Mouse (Mus musculus) neural tube, embryonic 12.5 days (tissue): ENCODE results near the gene Pim3. TPM values are rescaled to one million over a fixed set of nuclear protein-coding genes. Genes with fewer than 3 reads are reported as not detected.

ENCODE experiments used
- ATAC-seq: fragments of 200-750 bp; cut with Nextera tagmentation; 2 replicates; pipeline ENCODE4 v1.8.0; 2017; ENCODE audit warnings: low read depth, mild to moderate bottlenecking, moderate TSS enrichment, moderate library complexity; ENCODE audit not compliant: low FRiP score
- H3K27ac ChIP-seq: fragments of 300-500 bp; sonication (generic); 2 replicates; pipeline ENCODE4 v1.5.1; 2016
- H3K27me3 ChIP-seq: fragments of 300-500 bp; sonication (generic); replicated peaks from 2 replicates; pipeline ENCODE4 v1.6.1; 2016; ENCODE audit warnings: mild to moderate bottlenecking
- H3K36me3 ChIP-seq: fragments of 300-500 bp; sonication (generic); 2 replicates; pipeline ENCODE4 v1.6.1; 2016; ENCODE audit warnings: mild to moderate bottlenecking
- H3K4me1 ChIP-seq: fragments of 300-500 bp; sonication (generic); 2 replicates; pipeline ENCODE4 v1.6.1; 2016
- H3K4me2 ChIP-seq: fragments of 300-500 bp; sonication (generic); replicated peaks from 2 replicates; pipeline ENCODE4 v1.6.1; 2016; ENCODE audit warnings: mild to moderate bottlenecking
- H3K4me3 ChIP-seq: fragments of 300-500 bp; sonication (generic); 2 replicates; pipeline ENCODE4 v1.5.1; 2016
- H3K9ac ChIP-seq: fragments of 300-500 bp; sonication (generic); 2 replicates; pipeline ENCODE4 v1.6.1; 2016; ENCODE audit warnings: mild to moderate bottlenecking
- H3K9me3 ChIP-seq: fragments of 300-500 bp; sonication (generic); 2 replicates; pipeline ENCODE4 v1.6.1; 2016; ENCODE audit warnings: mild to moderate bottlenecking
- WGBS: fragments of 180-500 bp; shearing (Covaris S2); methylation state at CpG from one replicate; pipeline ENCODE4 v1.1.7; 2016; 5-methylcytosine and 5-hydroxymethylcytosine counted together
- polyA plus RNA-seq: library from polyadenylated mRNA; unstranded; fragments of >200 nt; fragmentation: Nextera tagmentation; extraction: Ambion mirVana; gene quantifications from 2 replicates; pipeline ENCODE4 v1.2.1, GENCODE M21; 2016

The Pim3 gene
- polyA plus RNA-seq, 1 experiment from 2014 or later = 52.9 TPM

GRCm38 (mm10) chr15:88876155-88877020, 14.4 kb downstream of the Pim3 start:
- H3K9ac ChIP-seq = no peak overlapping the region

DNA sequence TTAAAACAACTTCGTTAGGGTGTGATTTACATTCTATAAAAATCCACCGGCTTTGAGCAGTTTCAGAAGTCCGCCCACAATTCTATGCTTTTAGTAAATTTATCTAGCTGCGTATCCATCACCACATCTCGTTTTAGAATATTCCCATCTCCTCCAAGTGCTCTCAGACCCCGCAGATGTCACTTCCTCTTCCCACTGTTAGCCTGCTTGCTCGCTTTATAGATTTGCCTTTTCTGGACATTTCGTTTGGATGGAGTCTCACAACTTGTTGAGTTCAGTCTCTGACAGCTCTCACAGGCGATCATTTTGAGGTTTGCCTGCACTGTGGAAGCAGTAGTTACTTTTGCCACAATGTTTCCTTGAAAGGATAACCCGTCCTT, 15.0 kb downstream of the Pim3 start:
- Histone ChIP-seq H3K4me1 (peaks cover 9% of the 10 kb centered on the region; the same call in 1 of the 2 replicates), H3K27me3 (0 out of 2 replicates have a peak, but pooled peaks cover 8% of the 10 kb centered on the region), H3K4me2 (no peak overlapping the region), H3K27ac (no peak overlapping the region), H3K36me3 (no peaks in the 10 kb centered on the region), H3K9me3 (no peaks in the 10 kb centered on the region), H3K9ac (no peak overlapping the region), H3K4me3 (no peak overlapping the region)
- WGBS = 85% methylated on average over 10 of the region's 10 CpGs
- ATAC-seq = no peak

More at GRCm38 (mm10) chr15:88876155-88877020, 14.4 kb downstream of the Pim3 start:
- H3K9me3 ChIP-seq = no peaks in the 10 kb centered on the region
- H3K4me2 ChIP-seq = peak overlapping the region; percentile 42
- no peak for ATAC-seq
- 11% methylated on average over 28 of the region's 28 CpGs for WGBS
- H3K4me1 ChIP-seq = peaks cover 9% of the 10 kb centered on the region; the same call in 1 of the 2 replicates
- no peak overlapping the region for H3K4me3 ChIP-seq
- H3K27me3 ChIP-seq = 0 out of 2 replicates have a peak, but pooled peaks cover 8% of the 10 kb centered on the region
- no peak overlapping the region for H3K27ac ChIP-seq
- H3K36me3 ChIP-seq = no peaks in the 10 kb centered on the region

GRCm38 (mm10) chr15:88881253-88882044, 19.5 kb downstream of the Pim3 start:
- Histone ChIP-seq H3K9me3 (no peaks in the 10 kb centered on the region), H3K27ac (no peak overlapping the region), H3K4me1 (peaks cover 1% of the 10 kb centered on the region; the same call in 1 of the 2 replicates), H3K4me2 (no peak overlapping the region), H3K36me3 (no peaks in the 10 kb centered on the region), H3K27me3 (no peaks in the 10 kb centered on the region), H3K4me3 (no peak overlapping the region), H3K9ac (no peak overlapping the region)
- WGBS = 71% methylated on average over 22 of the region's 22 CpGs
- ATAC-seq = no peak

DNA sequence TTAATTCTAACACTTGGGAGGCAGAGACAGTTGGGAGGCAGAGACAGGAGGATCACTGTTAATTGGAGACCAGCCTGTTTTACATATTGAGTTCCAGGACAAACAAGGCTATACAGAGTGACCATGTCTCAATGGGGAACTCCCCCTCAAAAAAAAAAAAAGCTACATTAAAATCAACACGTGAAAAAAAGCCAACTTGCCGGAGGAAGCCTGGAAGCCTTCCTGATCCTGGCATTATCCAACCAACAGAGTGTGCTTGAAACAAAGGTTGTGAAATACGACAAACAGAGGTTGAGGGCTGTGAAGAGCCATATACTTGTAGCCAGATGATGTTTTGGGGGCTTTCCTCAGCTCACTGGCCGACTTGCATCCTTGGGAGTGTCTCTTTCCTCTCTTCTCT, 20.9 kb downstream of the Pim3 start:
- Histone ChIP-seq H3K27me3 (no peaks in the 10 kb centered on the region), H3K9me3 (no peaks in the 10 kb centered on the region), H3K27ac (no peak overlapping the region), H3K4me1 (no peaks in the 10 kb centered on the region), H3K36me3 (no peaks in the 10 kb centered on the region), H3K4me2 (no peak overlapping the region), H3K9ac (no peak overlapping the region), H3K4me3 (no peak overlapping the region)
- 69% methylated on average over 4 of the region's 4 CpGs for WGBS
- no peak for ATAC-seq

DNA sequence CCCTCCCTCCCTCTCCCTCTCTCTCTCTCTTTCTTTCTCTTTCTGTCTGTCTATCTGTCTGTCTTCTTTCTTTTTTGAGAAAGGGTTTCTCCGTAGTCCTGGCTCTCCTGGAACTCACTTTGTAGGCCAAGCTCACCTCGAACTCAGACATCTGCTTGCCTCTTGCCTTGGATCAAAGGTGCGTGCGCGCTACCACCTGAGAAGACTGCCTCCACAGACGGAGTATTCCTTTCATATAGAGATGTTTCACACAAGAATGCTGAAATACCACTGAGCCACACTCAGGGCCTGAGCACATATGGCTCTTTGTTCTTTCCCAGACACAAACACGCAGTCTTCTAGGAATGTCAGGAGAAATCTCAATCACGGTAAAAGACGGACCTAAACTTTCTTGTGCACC, 21.4 kb downstream of the Pim3 start:
- Histone ChIP-seq H3K27me3 (no peaks in the 10 kb centered on the region), H3K4me3 (no peak overlapping the region), H3K4me2 (no peak overlapping the region), H3K4me1 (no peaks in the 10 kb centered on the region), H3K9me3 (no peaks in the 10 kb centered on the region), H3K9ac (no peak overlapping the region), H3K27ac (no peak overlapping the region), H3K36me3 (no peaks in the 10 kb centered on the region)
- WGBS = 90% methylated on average over 9 of the region's 9 CpGs
- ATAC-seq = no peak

- Histone ChIP-seq H3K9me3 (no peaks in the 10 kb centered on the region), H3K36me3 (no peaks in the 10 kb centered on the region), H3K27me3 (no peaks in the 10 kb centered on the region; the same call in 1 of the 2 replicates), H3K4me2 (no peak overlapping the region), H3K4me1 (no peaks in the 10 kb centered on the region; the same call in 1 of the 2 replicates), H3K4me3 (no peak overlapping the region), H3K27ac (no peak overlapping the region), H3K9ac (no peak overlapping the region)
- no peak for ATAC-seq
- WGBS = 89% methylated on average over 6 of the region's 6 CpGs
Observed at GRCm38 (mm10) chr15:88885376-88885775, 23.4 kb downstream of the Pim3 start.

- Histone ChIP-seq H3K4me1 (peaks cover 9% of the 10 kb centered on the region; the same call in 1 of the 2 replicates), H3K27me3 (peaks cover 3% of the 10 kb centered on the region; the same call in 1 of the 2 replicates), H3K36me3 (no peaks in the 10 kb centered on the region), H3K4me2 (no peak overlapping the region), H3K9ac (no peak overlapping the region), H3K4me3 (no peak overlapping the region), H3K9me3 (no peaks in the 10 kb centered on the region), H3K27ac (no peak overlapping the region)
- ATAC-seq = no peak
- WGBS = 82% methylated on average over 3 of the region's 3 CpGs
Observed at GRCm38 (mm10) chr15:88889032-88889431, 27.0 kb downstream of the Pim3 start.

- Histone ChIP-seq H3K4me3 (no peak overlapping the region), H3K27ac (no peak overlapping the region), H3K36me3 (no peaks in the 10 kb centered on the region), H3K4me2 (peak overlapping the region; percentile 91), H3K9ac (no peak overlapping the region), H3K27me3 (peaks cover 3% of the 10 kb centered on the region; the same call in 1 of the 2 replicates), H3K9me3 (no peaks in the 10 kb centered on the region), H3K4me1 (peaks cover 9% of the 10 kb centered on the region; the same call in 1 of the 2 replicates)
- 83% methylated on average over 3 of the region's 3 CpGs for WGBS
- no peak for ATAC-seq
Observed at GRCm38 (mm10) chr15:88889994-88890393, 28.0 kb downstream of the Pim3 start.

- Histone ChIP-seq H3K9me3 (no peaks in the 10 kb centered on the region), H3K4me3 (peak overlapping the region; percentile 40), H3K36me3 (no peaks in the 10 kb centered on the region), H3K4me2 (peak overlapping the region; percentile 91), H3K4me1 (peaks cover 9% of the 10 kb centered on the region; the same call in 1 of the 2 replicates), H3K27me3 (peaks cover 3% of the 10 kb centered on the region; the same call in 1 of the 2 replicates), H3K9ac (peak overlapping the region; percentile 70), H3K27ac (no peak overlapping the region)
- 2% methylated on average over 41 of the region's 41 CpGs for WGBS
- peak; percentile 80 for ATAC-seq
Observed at GRCm38 (mm10) chr15:88890751-88891675, 29.0 kb downstream of the Pim3 start.

DNA sequence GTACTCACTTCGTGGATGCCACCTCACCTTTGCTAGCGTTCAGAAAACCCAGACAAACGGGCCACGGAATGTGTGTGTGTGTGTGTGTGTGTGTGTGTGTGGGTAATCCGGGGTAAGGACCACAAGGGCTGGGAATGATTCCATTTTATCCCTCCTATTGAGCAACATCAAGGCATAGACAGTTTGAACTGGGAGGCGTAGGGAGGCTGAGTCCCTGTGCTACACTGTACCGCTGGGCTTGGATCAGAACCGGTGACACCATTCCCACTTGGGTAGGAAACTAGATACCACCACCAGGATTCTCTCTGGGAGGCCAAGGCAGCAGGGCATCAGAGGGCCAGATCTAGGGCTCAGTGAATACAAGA, 29.7 kb downstream of the Pim3 start:
- no peaks in the 10 kb centered on the region for H3K36me3 ChIP-seq
- H3K4me3 ChIP-seq = no peak overlapping the region
- peaks cover 9% of the 10 kb centered on the region; the same call in 1 of the 2 replicates for H3K4me1 ChIP-seq
- peak overlapping the region; percentile 91 for H3K4me2 ChIP-seq
- ATAC-seq = no peak
- peaks cover 3% of the 10 kb centered on the region; the same call in 1 of the 2 replicates for H3K27me3 ChIP-seq
- H3K9me3 ChIP-seq = no peaks in the 10 kb centered on the region
- no peak overlapping the region for H3K9ac ChIP-seq
- WGBS = 74% methylated on average over 8 of the region's 8 CpGs
- no peak overlapping the region for H3K27ac ChIP-seq

DNA sequence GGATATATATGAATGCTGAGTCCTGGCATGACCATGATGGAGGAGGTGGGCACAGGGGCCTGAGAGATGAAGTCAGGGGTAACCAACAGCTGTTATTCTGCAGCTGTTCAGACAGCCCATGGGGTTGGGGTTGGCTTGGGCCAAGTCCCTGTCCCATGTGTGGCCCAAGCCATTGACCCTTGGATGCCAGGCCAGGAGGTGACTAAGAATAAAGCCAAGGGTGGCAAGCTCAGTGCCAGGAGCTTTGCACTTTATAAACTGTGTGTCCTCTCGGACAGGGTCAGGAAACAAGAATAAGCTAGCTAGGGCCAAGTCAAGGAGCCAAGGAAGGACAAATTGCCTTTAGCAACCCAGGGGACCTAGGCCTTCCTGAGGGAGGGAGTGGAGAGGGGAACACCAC, 30.3 kb downstream of the Pim3 start:
- Histone ChIP-seq H3K9me3 (no peaks in the 10 kb centered on the region), H3K4me1 (peaks cover 9% of the 10 kb centered on the region; the same call in 1 of the 2 replicates), H3K36me3 (no peaks in the 10 kb centered on the region), H3K27me3 (peaks cover 3% of the 10 kb centered on the region; the same call in 1 of the 2 replicates), H3K4me2 (no peak overlapping the region), H3K4me3 (no peak overlapping the region), H3K27ac (no peak overlapping the region), H3K9ac (no peak overlapping the region)
- 88% methylated on average over 1 of the region's 1 CpGs for WGBS
- ATAC-seq = no peak
